Mouse (Mus musculus) liver, embryonic 13.5 days (tissue): ENCODE data around the gene Coa6. TPM values are rescaled to one million over a fixed set of nuclear protein-coding genes. Genes with fewer than 3 reads are reported as not detected.
A peak's percentile ranks its signal among the peaks of the same experiment; 100 is the strongest.

Source experiments
- ATAC-seq: fragments of 200-750 bp; cut with Nextera tagmentation; 2 replicates; pipeline ENCODE4 v1.8.0; 2017; ENCODE audit warnings: low read depth, mild to moderate bottlenecking, moderate number of reproducible peaks, moderate library complexity
- DNase-seq: peaks from one replicate; pipeline ENCODE4 v3.0.0; 2022
- H3K27ac ChIP-seq: fragments of 300-500 bp; sonication (generic); 2 replicates; pipeline ENCODE4 v1.5.1; 2015; ENCODE audit warnings: moderate library complexity, mild to moderate bottlenecking, inconsistent platforms
- H3K27me3 ChIP-seq: fragments of 300-500 bp; sonication (generic); 2 replicates; pipeline ENCODE4 v1.6.1; 2015; ENCODE audit warnings: mild to moderate bottlenecking, inconsistent platforms
- H3K36me3 ChIP-seq: fragments of 300-500 bp; sonication (generic); 2 replicates; pipeline ENCODE4 v1.6.1; 2015; ENCODE audit warnings: mild to moderate bottlenecking, inconsistent platforms
- H3K4me1 ChIP-seq: fragments of 300-500 bp; sonication (generic); replicated peaks from 2 replicates; pipeline ENCODE4 v1.6.1; 2015; ENCODE audit warnings: inconsistent platforms
- H3K4me2 ChIP-seq: fragments of 300-500 bp; sonication (generic); 2 replicates; pipeline ENCODE4 v1.6.1; 2015; ENCODE audit warnings: inconsistent platforms, mild to moderate bottlenecking, moderate library complexity
- H3K4me3 ChIP-seq: fragments of 300-500 bp; sonication (generic); replicated peaks from 2 replicates; pipeline ENCODE4 v1.5.1; 2015; ENCODE audit warnings: mild to moderate bottlenecking, inconsistent platforms
- H3K9ac ChIP-seq: fragments of 300-500 bp; sonication (generic); 2 replicates; pipeline ENCODE4 v1.6.1; 2015; ENCODE audit warnings: mild to moderate bottlenecking, inconsistent platforms
- H3K9me3 ChIP-seq: fragments of 300-500 bp; sonication (generic); replicated peaks from 2 replicates; pipeline ENCODE4 v1.6.1; 2016; ENCODE audit warnings: inconsistent platforms
- WGBS: fragments of 180-500 bp; shearing (Covaris S2); methylation state at CpG from one replicate; pipeline ENCODE4 v1.1.7; 2015; ENCODE audit not compliant: insufficient replicate concordance; 5-methylcytosine and 5-hydroxymethylcytosine counted together
- polyA plus RNA-seq: library from polyadenylated mRNA; unstranded; fragments of >200 nt; fragmentation: Nextera tagmentation; extraction: Ambion mirVana; gene quantifications from 2 replicates; pipeline ENCODE4 v1.2.1, GENCODE M21; 2015

Coa6 gene
- polyA plus RNA-seq, 1 experiment from 2014 or later, result 39.8 TPM

DNA sequence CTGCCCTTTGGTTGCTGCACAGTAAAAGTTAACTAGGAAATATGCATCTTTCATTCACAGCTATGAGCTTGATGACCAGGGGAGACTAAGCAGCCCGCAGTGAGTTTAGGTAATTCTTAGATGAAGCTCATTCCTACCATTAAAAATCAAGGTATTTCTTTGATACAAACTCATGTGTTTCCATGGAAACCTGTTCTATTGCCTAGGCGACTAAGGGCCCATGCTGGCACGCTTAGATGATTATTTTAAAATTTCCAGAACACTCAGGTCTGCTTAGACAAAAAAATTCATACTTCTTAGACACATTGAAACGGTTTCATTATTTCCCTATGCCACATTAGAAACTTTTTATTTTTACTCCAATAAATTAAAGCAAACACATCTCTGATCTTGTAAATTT lies 17.3 kb upstream of the Coa6 start:
- 52% methylated on average over 4 of the region's 4 CpGs for WGBS
- no peak for DNase-seq
- Histone ChIP-seq H3K9ac (no peak overlapping the region), H3K4me1 (no peaks in the 10 kb centered on the region), H3K4me2 (no peak overlapping the region), H3K27me3 (no peaks in the 10 kb centered on the region), H3K9me3 (no peaks in the 10 kb centered on the region), H3K36me3 (no peaks in the 10 kb centered on the region), H3K4me3 (no peak overlapping the region), H3K27ac (no peak overlapping the region)
- ATAC-seq, result no peak

DNA sequence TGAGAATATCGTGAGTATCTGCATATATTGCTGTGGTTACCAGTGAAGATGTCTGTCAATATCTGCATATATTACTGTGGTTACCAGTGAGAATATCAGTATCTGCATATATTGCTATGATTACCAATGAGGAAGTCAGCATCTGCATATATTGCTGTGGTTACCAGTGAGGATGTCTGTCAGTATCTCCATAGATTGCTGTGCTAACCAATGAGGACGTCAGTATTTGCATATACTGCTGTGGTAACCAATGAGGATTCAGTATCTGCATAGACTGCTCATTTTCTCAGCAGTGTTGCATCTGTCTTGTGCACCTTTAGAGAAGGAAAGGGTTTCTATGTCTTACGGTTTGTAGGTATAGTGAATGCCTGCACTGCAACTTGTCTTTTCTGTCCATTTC lies 1.5 kb upstream of the Coa6 start:
- Histone ChIP-seq H3K27me3 (no peaks in the 10 kb centered on the region), H3K4me2 (peak overlapping the region; percentile 94; the same call in 1 of the 2 replicates), H3K36me3 (peaks cover 8% of the 10 kb centered on the region), H3K9ac (no peak overlapping the region), H3K9me3 (no peaks in the 10 kb centered on the region), H3K27ac (no peak overlapping the region), H3K4me3 (no peak overlapping the region), H3K4me1 (peaks cover 29% of the 10 kb centered on the region)
- ATAC-seq, result peak; percentile 14; the same call in 1 of the 2 replicates
- 68% methylated on average over 3 of the region's 3 CpGs for whole genome bisulfite sequencing
- DNase-seq, result no peak

DNA sequence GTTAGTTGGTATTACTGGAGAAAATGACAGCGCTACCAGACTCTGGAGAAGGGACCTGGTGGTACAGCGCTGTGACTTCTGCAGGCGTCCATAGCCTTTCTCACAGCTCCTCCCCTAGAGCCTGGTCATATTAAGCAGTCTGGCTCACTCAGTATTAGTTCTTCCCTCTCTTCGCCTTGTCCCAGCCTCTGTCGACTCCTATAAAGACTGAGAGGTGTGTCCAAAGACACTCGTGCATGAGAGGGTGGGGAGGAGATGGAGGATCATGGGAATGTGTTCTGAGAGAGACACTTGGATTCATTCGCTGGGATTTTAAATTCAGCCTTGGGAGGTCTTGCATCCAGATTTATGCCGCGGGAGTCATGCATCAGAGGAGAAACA lies 595 bp downstream of the Coa6 start:
- DNase-seq, result no peak
- Histone ChIP-seq H3K9ac (peak overlapping the region; percentile 90), H3K9me3 (no peaks in the 10 kb centered on the region), H3K27me3 (no peaks in the 10 kb centered on the region), H3K4me2 (peak overlapping the region; percentile 94), H3K4me3 (peak overlapping the region; percentile 86), H3K36me3 (peaks cover 29% of the 10 kb centered on the region), H3K4me1 (peaks cover 29% of the 10 kb centered on the region), H3K27ac (peak overlapping the region; percentile 73; the same call in 1 of the 2 replicates)
- ATAC-seq, result peak; percentile 15
- WGBS, result 4% methylated on average over 9 of the region's 9 CpGs

DNA sequence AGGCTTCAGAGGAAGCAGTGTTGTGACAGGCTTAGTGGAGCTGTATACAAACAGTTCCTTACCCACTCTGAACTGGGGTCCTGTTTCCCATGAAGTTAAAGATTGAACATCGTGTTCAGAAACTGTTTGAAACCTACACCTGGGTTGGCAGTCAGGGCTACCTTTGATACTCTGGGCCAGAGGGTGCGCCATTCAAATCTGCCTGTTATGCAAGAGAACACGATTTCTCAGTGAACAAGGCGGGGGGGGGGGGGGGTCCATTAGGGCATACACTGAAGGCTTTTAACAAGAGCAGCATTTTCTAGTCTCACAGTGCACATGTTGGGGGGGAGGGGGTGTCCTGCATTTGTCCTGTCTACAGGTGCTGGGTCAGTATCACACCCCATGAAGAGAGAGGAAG lies 1.8 kb downstream of the Coa6 start:
- H3K9ac ChIP-seq, result no peak overlapping the region
- no peak overlapping the region for H3K27ac ChIP-seq
- peaks cover 29% of the 10 kb centered on the region for H3K4me1 ChIP-seq
- no peak for DNase-seq
- no peaks in the 10 kb centered on the region for H3K27me3 ChIP-seq
- peaks cover 41% of the 10 kb centered on the region for H3K36me3 ChIP-seq
- H3K9me3 ChIP-seq, result no peaks in the 10 kb centered on the region
- H3K4me3 ChIP-seq, result no peak overlapping the region
- 67% methylated on average over 4 of the region's 4 CpGs for WGBS
- peak overlapping the region; percentile 94; the same call in 1 of the 2 replicates for H3K4me2 ChIP-seq
- ATAC-seq, result no peak

DNA sequence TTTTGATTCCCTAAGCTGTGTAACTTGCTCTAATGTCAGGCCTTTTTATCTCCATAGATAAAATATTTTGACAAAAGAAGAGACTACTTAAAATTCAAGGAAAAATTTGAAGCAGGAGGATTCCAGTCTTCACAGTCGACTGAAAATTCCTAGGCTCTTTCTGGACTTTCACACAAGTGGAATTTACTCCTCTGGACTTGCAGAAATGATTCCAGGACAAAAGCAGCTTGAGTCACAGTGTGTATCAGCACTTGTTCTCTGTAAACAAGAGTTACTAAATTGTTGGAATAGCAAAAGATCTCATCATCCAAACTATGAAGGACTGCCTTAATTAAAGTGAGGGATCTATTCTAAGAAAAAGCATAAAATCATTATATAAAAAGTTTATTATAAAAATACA lies 2.6 kb downstream of the Coa6 start:
- no peak for DNase-seq
- Histone ChIP-seq H3K27me3 (no peaks in the 10 kb centered on the region), H3K27ac (no peak overlapping the region), H3K4me3 (no peak overlapping the region), H3K4me2 (no peak overlapping the region), H3K9me3 (no peaks in the 10 kb centered on the region), H3K36me3 (peaks cover 49% of the 10 kb centered on the region), H3K4me1 (peaks cover 29% of the 10 kb centered on the region), H3K9ac (no peak overlapping the region)
- 63% methylated on average over 1 of the region's 1 CpGs for WGBS
- no peak for ATAC-seq

DNA sequence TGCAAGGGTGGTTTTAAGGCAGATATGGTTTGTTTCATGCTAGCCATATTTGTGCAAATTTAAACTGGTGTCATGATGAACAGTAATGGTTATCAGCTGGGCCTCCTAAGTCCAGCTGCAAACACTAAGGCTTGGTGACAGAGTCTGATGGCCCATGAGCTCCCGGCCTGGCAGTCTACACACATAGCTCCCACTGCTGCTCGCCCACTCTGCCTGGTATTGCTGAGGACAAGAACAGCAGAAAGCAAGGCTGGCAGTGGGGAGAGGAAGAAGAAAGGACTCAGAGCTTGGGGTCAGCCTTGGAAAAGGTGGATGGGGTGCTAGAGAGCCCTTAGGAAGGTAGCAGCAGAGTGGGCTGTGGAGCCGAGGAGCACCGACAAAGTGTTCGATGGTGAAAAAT lies 7.3 kb downstream of the Coa6 start:
- H3K27me3 ChIP-seq, result no peaks in the 10 kb centered on the region
- H3K9me3 ChIP-seq, result no peaks in the 10 kb centered on the region
- H3K4me2 ChIP-seq, result no peak overlapping the region
- H3K9ac ChIP-seq, result no peak overlapping the region
- 80% methylated on average over 5 of the region's 5 CpGs for WGBS
- ATAC-seq, result no peak
- H3K36me3 ChIP-seq, result peaks cover 81% of the 10 kb centered on the region
- H3K4me3 ChIP-seq, result no peak overlapping the region
- DNase-seq, result no peak
- H3K27ac ChIP-seq, result no peak overlapping the region
- H3K4me1 ChIP-seq, result no peaks in the 10 kb centered on the region

DNA sequence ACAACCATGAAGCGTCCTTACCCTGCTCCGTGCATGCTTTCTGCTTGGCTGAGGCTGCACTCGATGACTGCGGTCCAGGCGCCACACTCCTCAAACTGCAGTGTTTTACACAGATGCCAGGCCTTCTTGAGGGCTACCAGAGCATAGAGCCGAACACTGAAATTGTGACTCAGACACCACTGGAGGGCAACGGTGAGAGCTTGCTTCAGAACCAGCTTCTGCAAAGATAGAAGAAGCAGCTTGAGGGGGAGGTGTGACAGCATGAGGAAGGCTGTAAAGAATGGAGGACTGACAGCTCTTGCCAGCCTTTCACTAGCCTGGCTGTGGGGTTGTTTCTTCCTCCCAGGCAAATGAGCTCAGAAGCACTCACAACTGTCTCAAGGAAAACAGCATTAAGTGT lies 11.5 kb downstream of the Coa6 start:
- H3K4me3 ChIP-seq, result no peak overlapping the region
- no peak overlapping the region for H3K4me2 ChIP-seq
- DNase-seq, result no peak
- no peaks in the 10 kb centered on the region for H3K9me3 ChIP-seq
- no peaks in the 10 kb centered on the region for H3K27me3 ChIP-seq
- no peak overlapping the region for H3K9ac ChIP-seq
- peaks cover 81% of the 10 kb centered on the region for H3K36me3 ChIP-seq
- WGBS, result 85% methylated on average over 7 of the region's 7 CpGs
- ATAC-seq, result no peak
- no peak overlapping the region for H3K27ac ChIP-seq
- no peaks in the 10 kb centered on the region for H3K4me1 ChIP-seq

DNA sequence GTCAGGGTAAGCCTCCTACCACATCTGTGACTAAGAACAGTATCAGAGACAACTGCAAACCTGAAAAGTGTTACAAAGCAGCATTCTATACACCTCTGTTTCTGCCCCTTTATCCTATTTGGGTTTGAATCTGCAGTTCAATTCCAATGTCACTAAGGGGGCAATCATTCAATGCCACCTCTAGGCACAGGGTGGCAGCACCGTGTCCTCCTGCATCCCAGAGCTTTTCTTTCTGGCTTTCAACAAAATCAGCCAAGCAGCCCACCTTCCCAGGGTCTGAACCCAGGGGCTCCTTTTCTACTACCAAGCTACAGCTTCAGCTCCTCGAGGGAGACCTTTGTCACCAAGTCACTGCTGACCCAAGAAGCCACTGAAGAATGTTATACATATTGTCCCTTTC lies 16.6 kb downstream of the Coa6 start:
- H3K36me3 ChIP-seq, result peaks cover 59% of the 10 kb centered on the region
- WGBS, result 52% methylated on average over 2 of the region's 2 CpGs
- DNase-seq, result no peak

DNA sequence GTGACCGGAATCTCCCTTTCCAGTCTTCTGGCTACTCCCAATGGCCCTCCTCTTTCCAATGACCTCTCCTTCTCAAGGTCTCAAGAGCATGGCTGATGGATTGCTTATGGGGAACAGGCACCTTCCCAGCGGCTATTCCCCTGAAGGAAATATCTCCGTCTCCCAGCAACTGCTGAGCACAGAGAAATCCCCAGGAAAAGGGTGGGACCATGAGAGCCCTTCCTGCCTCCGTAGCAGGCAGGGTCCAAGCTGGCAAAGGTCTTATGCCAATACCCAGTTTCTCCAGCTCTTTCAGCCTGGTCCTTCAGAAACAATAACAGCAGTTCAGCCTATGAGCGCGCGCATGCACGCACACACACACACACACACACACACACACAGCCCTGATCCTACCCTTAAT lies 28.8 kb downstream of the Coa6 start:
- Histone ChIP-seq H3K9ac (no peak overlapping the region), H3K4me3 (no peak overlapping the region), H3K27me3 (no peaks in the 10 kb centered on the region), H3K36me3 (peaks cover 94% of the 10 kb centered on the region), H3K27ac (no peak overlapping the region), H3K9me3 (no peaks in the 10 kb centered on the region), H3K4me1 (no peaks in the 10 kb centered on the region), H3K4me2 (no peak overlapping the region)
- WGBS, result 85% methylated on average over 8 of the region's 8 CpGs
- DNase-seq (no peak), ATAC-seq (no peak)

More for the DNA sequence above, 16.6 kb downstream of the Coa6 start:
- Histone ChIP-seq H3K4me1 (no peaks in the 10 kb centered on the region), H3K27me3 (no peaks in the 10 kb centered on the region), H3K9ac (no peak overlapping the region), H3K4me2 (no peak overlapping the region), H3K27ac (no peak overlapping the region), H3K9me3 (no peaks in the 10 kb centered on the region), H3K4me3 (no peak overlapping the region)
- ATAC-seq, result no peak

DNA sequence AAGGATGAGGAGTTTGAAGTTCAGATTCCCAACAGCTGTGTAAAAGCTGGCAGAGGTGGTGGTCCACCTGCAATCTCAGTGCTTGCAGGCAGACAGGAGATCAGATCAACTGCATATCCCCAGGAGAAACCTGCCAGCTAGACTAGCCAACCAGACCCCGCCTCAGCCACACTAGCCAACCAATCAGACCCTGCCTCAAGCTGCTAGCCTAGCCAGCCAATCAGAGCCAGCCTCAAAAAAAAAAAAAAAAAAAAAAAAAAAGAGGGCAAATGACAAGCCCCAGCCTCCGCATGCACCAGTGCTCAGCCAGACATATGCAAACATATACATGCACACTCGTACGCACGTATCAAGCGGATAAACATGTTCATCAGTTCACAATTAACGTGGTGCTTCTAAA lies 33.1 kb downstream of the Coa6 start:
- no peaks in the 10 kb centered on the region for H3K27me3 ChIP-seq
- DNase-seq (no peak), ATAC-seq (0 out of 2 replicates have a peak, but pooled peaks have one; percentile 36)
- H3K4me2 ChIP-seq, result no peak overlapping the region
- no peak overlapping the region for H3K9ac ChIP-seq
- H3K4me1 ChIP-seq, result no peaks in the 10 kb centered on the region
- no peak overlapping the region for H3K27ac ChIP-seq
- peaks cover 87% of the 10 kb centered on the region for H3K36me3 ChIP-seq
- H3K4me3 ChIP-seq, result no peak overlapping the region
- WGBS, result 82% methylated on average over 7 of the region's 7 CpGs
- no peaks in the 10 kb centered on the region for H3K9me3 ChIP-seq

DNA sequence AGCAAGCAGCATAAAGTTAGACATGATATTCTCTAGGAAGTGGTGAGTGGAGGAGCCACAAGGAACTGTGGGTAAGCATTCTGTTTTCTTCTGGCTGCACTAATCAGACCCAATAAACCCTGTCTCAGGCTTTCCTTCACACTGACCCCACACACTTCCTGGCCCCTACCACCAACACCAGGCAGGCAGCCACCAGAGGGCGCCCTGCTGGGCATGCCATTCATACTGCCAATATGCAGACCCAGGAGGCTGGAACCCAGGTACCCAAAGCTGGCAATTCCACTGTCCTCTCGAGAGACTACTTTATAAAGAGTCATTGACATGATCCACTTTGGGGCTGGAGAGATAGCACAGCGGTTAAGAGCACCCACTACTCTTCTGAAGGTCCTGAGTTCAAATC lies 38.0 kb downstream of the Coa6 start:
- ATAC-seq (no peak), DNase-seq (no peak)
- Histone ChIP-seq H3K9ac (no peak overlapping the region), H3K27me3 (no peaks in the 10 kb centered on the region), H3K36me3 (peaks cover 71% of the 10 kb centered on the region), H3K4me2 (no peak overlapping the region), H3K4me1 (0 out of 2 replicates have a peak, but pooled peaks cover 5% of the 10 kb centered on the region), H3K4me3 (no peak overlapping the region), H3K27ac (no peak overlapping the region), H3K9me3 (no peaks in the 10 kb centered on the region)
- 45% methylated on average over 3 of the region's 3 CpGs for WGBS

DNA sequence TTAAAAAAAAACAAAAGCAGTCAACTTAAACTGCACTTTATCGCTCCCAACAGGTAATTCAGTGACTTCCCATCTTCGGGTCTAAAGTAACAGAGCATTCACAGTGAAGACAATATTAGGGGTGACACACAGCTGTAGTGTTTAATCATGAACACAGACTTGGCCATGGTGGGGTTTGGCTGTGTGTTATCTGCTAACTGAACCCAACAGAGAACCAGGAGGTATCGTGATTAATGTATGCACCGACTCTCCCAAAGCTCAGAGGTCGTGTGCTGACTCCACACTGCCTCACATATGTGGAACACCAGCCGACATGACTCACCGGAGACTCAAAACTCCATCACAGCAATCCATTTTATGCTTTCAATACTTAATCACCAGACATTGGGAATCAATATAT lies 39.4 kb downstream of the Coa6 start:
- ATAC-seq (peak; percentile 73), DNase-seq (no peak)
- Histone ChIP-seq H3K27ac (no peak overlapping the region), H3K36me3 (peaks cover 64% of the 10 kb centered on the region), H3K9me3 (no peaks in the 10 kb centered on the region), H3K4me2 (no peak overlapping the region), H3K27me3 (no peaks in the 10 kb centered on the region), H3K4me3 (no peak overlapping the region), H3K4me1 (0 out of 2 replicates have a peak, but pooled peaks cover 5% of the 10 kb centered on the region), H3K9ac (no peak overlapping the region)
- WGBS, result 57% methylated on average over 7 of the region's 7 CpGs
